Mouse (Mus musculus): Measurements from ENCODE around the gene Chid1. TPM values are rescaled to one million over a fixed set of nuclear protein-coding genes. Genes with fewer than 3 reads are reported as not detected.
A peak's percentile ranks its signal among the peaks of the same experiment; 100 is the strongest.

The Chid1 gene
- polyA plus RNA-seq, 1 experiment from 2014 or later: 39.2 TPM

DNA sequence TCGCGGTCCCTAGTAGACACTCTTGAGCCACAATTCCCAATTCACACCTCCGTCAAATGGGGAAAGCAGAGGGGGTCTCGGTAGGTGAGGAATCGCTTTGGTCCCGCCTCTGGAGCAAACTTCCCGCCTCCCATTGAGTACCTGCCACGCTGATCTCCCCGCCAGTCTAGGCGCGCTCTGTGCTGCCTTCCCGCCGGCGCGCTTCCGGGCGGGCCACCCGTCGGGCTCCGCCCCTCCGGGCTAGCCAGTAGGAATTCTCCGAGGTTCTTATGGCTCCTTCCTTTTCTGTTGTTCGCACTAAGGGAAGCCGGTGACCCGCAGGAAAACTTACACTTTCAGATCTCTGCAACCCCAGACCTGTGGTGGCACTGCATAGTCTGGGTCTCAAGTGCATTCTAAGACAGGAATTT, 95.8 kb downstream of the Chid1 start, which contains the start of gene Pidd1:
TSS of gene Pidd1 (minus strand) at position 198 of the 410 bp plus-strand sequence.
- no peaks in the 10 kb centered on the region for H3K9me3 ChIP-seq (ENCODE audit: control insufficient read depth, low read length)
- H3K4me1 ChIP-seq (replicated peaks; ENCODE audit: control insufficient read depth, insufficient read depth, low read length): peaks cover 26% of the 10 kb centered on the region
- H3K4me2 ChIP-seq: peak within 1 kb of the TSS; percentile 90
- H3K27ac ChIP-seq (ENCODE audit: low read depth, low read length): peak within 1 kb of the TSS; percentile 60; the same call in 1 of the 2 replicates
- H3K36me3 ChIP-seq (ENCODE audit: control insufficient read depth, insufficient read depth, low read length): peaks cover 29% of the 10 kb centered on the region
- H3K27me3 ChIP-seq (replicated peaks; ENCODE audit: control insufficient read depth, insufficient read depth, low read length): no peaks in the 10 kb centered on the region
- H3K9ac ChIP-seq (ENCODE audit: low read depth, low read length): peak within 1 kb of the TSS; percentile 78
- under 1% methylated on average over 25 of the region's 25 CpGs for WGBS
- DNase-seq (ENCODE audit: low spot score) (peak; percentile 78), ATAC-seq (replicated peaks; ENCODE audit: low FRiP score) (peak; percentile 72)
- H3K4me3 ChIP-seq (ENCODE audit: low read depth, low read length): peak within 1 kb of the TSS; percentile 65

Other genes starting within 250 kb of the Chid1 start
- 0.16 and 0.17 TPM in 2 replicates for gene Drd4, start 247.9 kb downstream of the Chid1 start, polyA plus RNA-seq (2014; fragmentation: Nextera tagmentation; extraction: Ambion mirVana)
- 48.6 and 54.0 TPM in 2 replicates for gene Deaf1, start 212.2 kb downstream of the Chid1 start, polyA plus RNA-seq (2014; fragmentation: Nextera tagmentation; extraction: Ambion mirVana)
- 22.2 and 27.4 TPM in 2 replicates for gene Tmem80, start 212.1 kb downstream of the Chid1 start, polyA plus RNA-seq (2014; fragmentation: Nextera tagmentation; extraction: Ambion mirVana)
- gene Eps8l2, start 201.0 kb downstream of the Chid1 start, polyA plus RNA-seq (2014; fragmentation: Nextera tagmentation; extraction: Ambion mirVana): 5.4 and 7.7 TPM in 2 replicates
- 442 and 472 TPM in 2 replicates for gene Taldo1, start 147.7 kb downstream of the Chid1 start, polyA plus RNA-seq (2014; fragmentation: Nextera tagmentation; extraction: Ambion mirVana)
- 35.0 and 41.6 TPM in 2 replicates for gene Gatd1, start 125.7 kb downstream of the Chid1 start, polyA plus RNA-seq (2014; fragmentation: Nextera tagmentation; extraction: Ambion mirVana)
- 0.16 and 0.27 TPM in 2 replicates for gene Cend1, start 110.4 kb downstream of the Chid1 start, polyA plus RNA-seq (2014; fragmentation: Nextera tagmentation; extraction: Ambion mirVana)
- 36.9 and 39.4 TPM in 2 replicates for gene Slc25a22, start 102.0 kb downstream of the Chid1 start, polyA plus RNA-seq (2014; fragmentation: Nextera tagmentation; extraction: Ambion mirVana)
- gene Pidd1, start 95.8 kb downstream of the Chid1 start, polyA plus RNA-seq (2014; fragmentation: Nextera tagmentation; extraction: Ambion mirVana): 22.5 and 22.7 TPM in 2 replicates
- 1,652 and 1,836 TPM in 2 replicates for gene Rplp2, start 92.5 kb downstream of the Chid1 start, polyA plus RNA-seq (2014; fragmentation: Nextera tagmentation; extraction: Ambion mirVana)
- gene Pnpla2, start 84.7 kb downstream of the Chid1 start, polyA plus RNA-seq (2014; fragmentation: Nextera tagmentation; extraction: Ambion mirVana): 23.4 and 23.7 TPM in 2 replicates
- 4.3 and 7.2 TPM in 2 replicates for gene Cracr2b, start 78.8 kb downstream of the Chid1 start, polyA plus RNA-seq (2014; fragmentation: Nextera tagmentation; extraction: Ambion mirVana)
- gene Cd151, start 72.5 kb downstream of the Chid1 start, polyA plus RNA-seq (2014; fragmentation: Nextera tagmentation; extraction: Ambion mirVana): 20.6 and 22.3 TPM in 2 replicates
- 95.3 and 104 TPM in 2 replicates for gene Polr2l, start 64.7 kb downstream of the Chid1 start, polyA plus RNA-seq (2014; fragmentation: Nextera tagmentation; extraction: Ambion mirVana)
- 77.9 and 78.2 TPM in 2 replicates for gene Tspan4, start 64.6 kb downstream of the Chid1 start, polyA plus RNA-seq (2014; fragmentation: Nextera tagmentation; extraction: Ambion mirVana)
- 94.4 and 102 TPM in 2 replicates for gene Ap2a2, start 22.3 kb upstream of the Chid1 start, polyA plus RNA-seq (2014; fragmentation: Nextera tagmentation; extraction: Ambion mirVana)
- 2.4 and 2.6 TPM in 2 replicates for gene Muc6, start 115.5 kb upstream of the Chid1 start, polyA plus RNA-seq (2014; fragmentation: Nextera tagmentation; extraction: Ambion mirVana)
- gene Muc2, start 150.5 kb upstream of the Chid1 start, polyA plus RNA-seq (2014; fragmentation: Nextera tagmentation; extraction: Ambion mirVana): 0.21 and 0.22 TPM in 2 replicates
- gene Muc5ac, start 249.1 kb upstream of the Chid1 start, polyA plus RNA-seq (2014; fragmentation: Nextera tagmentation; extraction: Ambion mirVana): not detected in 2 replicates

Data from liver, embryonic 11.5 days (tissue).